In the genomic region with DNA sequence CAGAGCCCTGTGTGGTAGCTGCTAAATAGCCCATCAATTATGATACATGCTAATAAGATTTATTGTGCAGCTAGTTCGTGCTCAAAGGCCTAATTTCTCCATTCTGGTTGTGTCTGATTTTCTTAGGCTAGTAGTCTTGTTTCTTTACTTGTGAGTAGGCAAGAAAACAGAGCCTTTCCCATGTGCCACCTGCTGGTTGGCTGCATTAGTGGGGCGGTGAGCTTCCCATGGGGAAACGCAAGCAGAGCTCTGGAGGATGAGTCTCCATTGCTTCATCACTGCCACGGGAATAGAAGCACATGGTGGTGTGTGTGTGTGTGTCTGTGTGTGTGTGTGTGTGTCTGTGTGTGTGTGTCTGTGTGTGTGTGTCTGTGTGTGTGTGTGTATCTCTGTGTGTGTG, we compare ENCODE assay signal across 10 mouse cellular contexts.
DNase-seq lines count a peak whose midpoint lies in the region; ATAC-seq and TF ChIP-seq lines count a peak whose summit lies in the region.
"Had no signal": no experiment of that assay in that cellular context is flagged by ENCODE, and none has a peak within 500 bp of the region (broad histone marks: within the 10 kb centered on the region; RNA-seq: fewer than 3 reads in every experiment).

No protein-coding gene starts in this region.

- no peaks in the 10 kb centered on the region for H3K27me3 ChIP-seq in midbrain, embryonic 10.5 days (ENCODE audit: low read depth, poor library complexity, severe bottlenecking)
- no peaks in the 10 kb centered on the region for H3K27me3 ChIP-seq in midbrain, embryonic 16.5 days (ENCODE audit: control insufficient read depth, insufficient read depth, low read depth, low read length)
- H3K27me3 ChIP-seq: heart, embryonic 15.5 days; megakaryocyte, embryonic 14.5 days had no signal

- intact Hi-C loops in left cerebral cortex, adult 2 months (cut with DNase I) = no loop called here

- TF ChIP-seq CTCF in left cerebral cortex, adult 2 months (IDR thresholded peaks at IDR 0.05) = peak; percentile 61

- no peak overlapping the region for H3K9ac ChIP-seq in midbrain, embryonic 16.5 days (ENCODE audit: low read depth, low read length)
- H3K9ac ChIP-seq: heart, embryonic 15.5 days had no signal

- WGBS in midbrain, embryonic 10.5 days = 67% methylated on average over 4 of the region's 4 CpGs
- 62% methylated on average over 4 of the region's 4 CpGs for WGBS in midbrain, embryonic 16.5 days

- H3K4me1 ChIP-seq in midbrain, embryonic 10.5 days = peaks cover 3% of the 10 kb centered on the region; the same call in 1 of the 2 replicates
- no peaks in the 10 kb centered on the region for H3K4me1 ChIP-seq in midbrain, embryonic 16.5 days (ENCODE audit: control insufficient read depth, insufficient read depth, low read length)
- H3K4me1 ChIP-seq: heart, embryonic 15.5 days; megakaryocyte, embryonic 14.5 days had no signal

- H3K27ac ChIP-seq in midbrain, embryonic 10.5 days (replicated peaks) = no peak overlapping the region
- H3K27ac ChIP-seq in midbrain, embryonic 16.5 days (ENCODE audit: low read length) = no peak overlapping the region
- H3K27ac ChIP-seq in left cerebral cortex, adult 2 months = no peak overlapping the region
- H3K27ac ChIP-seq: heart, embryonic 15.5 days had no signal

- peak; percentile 28 for DNase-seq in midbrain, embryonic 10.5 days (ENCODE audit: low spot score)
- peak; percentile 76 to 80 for DNase-seq in adrenal gland, postnatal 36 days
- peak; percentile 9 for DNase-seq in heart, adult 8-10 months (ENCODE audit: low spot score)
- peak; percentile 21 to 61 for DNase-seq in left cerebral cortex, adult 2 months (ENCODE audit: extremely low spot score in 1 of 2, low spot score in 2 of 2)
- peak; percentile 39 for DNase-seq in right cerebral cortex, postnatal 25 days
- no peak for DNase-seq in c-Kit-positive CD71-positive TER-119-positive erythroid progenitor cells, embryonic 14.5 days (ENCODE audit: low spot score)

- no peak overlapping the region for H3K4me3 ChIP-seq in midbrain, embryonic 10.5 days
- no peak overlapping the region for H3K4me3 ChIP-seq in midbrain, embryonic 16.5 days (ENCODE audit: low read depth, low read length)
- no peak overlapping the region for H3K4me3 ChIP-seq in left cerebral cortex, adult 2 months
- H3K4me3 ChIP-seq: heart, embryonic 15.5 days; megakaryocyte, embryonic 14.5 days had no signal

- ATAC-seq in midbrain, embryonic 16.5 days = no peak
- no peak for ATAC-seq in activated CD4-positive, CD25-positive, alpha-beta regulatory T cell, adult 4 months

- H3K9me3 ChIP-seq in midbrain, embryonic 10.5 days (replicated peaks) = no peaks in the 10 kb centered on the region
- H3K9me3 ChIP-seq in midbrain, embryonic 16.5 days (replicated peaks; ENCODE audit: control insufficient read depth, low read length, poor library complexity, severe bottlenecking) = no peaks in the 10 kb centered on the region
- H3K9me3 ChIP-seq: heart, embryonic 15.5 days had no signal

- no peaks in the 10 kb centered on the region for H3K36me3 ChIP-seq in midbrain, embryonic 10.5 days
- no peaks in the 10 kb centered on the region for H3K36me3 ChIP-seq in midbrain, embryonic 16.5 days (ENCODE audit: control insufficient read depth, insufficient read depth, low read length)
- H3K36me3 ChIP-seq: heart, embryonic 15.5 days had no signal

- H3K4me2 ChIP-seq in midbrain, embryonic 16.5 days (ENCODE audit: low read length) = no peak overlapping the region
- H3K4me2 ChIP-seq: heart, embryonic 15.5 days had no signal
